Mouse (Mus musculus): ENCODE results near the gene Slc35f1.
"Not testable (repeated sequence)": the region's sequence is repeated elsewhere in the genome, so short reads cannot be mapped to it uniquely, and the experiment has no call there.

Gene Slc35f1

DNA sequence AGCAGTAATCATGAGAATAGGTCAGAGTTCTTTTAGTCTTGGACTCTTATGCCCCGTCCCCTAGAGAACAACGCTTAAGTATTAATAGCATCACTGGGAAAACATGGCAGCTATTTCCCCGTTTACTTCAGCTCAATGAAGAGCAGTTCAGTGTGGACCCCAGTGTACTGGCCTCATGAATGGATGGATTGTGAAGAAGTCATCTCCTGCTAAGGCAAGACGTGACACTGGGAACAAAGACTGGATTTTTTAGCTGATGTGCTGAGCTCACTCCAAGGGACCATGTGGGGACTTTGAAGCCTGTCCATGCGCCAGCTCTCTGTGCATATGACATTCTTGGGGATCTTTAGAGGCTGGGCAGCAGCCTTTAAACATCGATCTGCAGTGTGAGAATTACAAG lies 101.2 kb downstream of the Slc35f1 start:
- DNase-seq, result no peak

DNA sequence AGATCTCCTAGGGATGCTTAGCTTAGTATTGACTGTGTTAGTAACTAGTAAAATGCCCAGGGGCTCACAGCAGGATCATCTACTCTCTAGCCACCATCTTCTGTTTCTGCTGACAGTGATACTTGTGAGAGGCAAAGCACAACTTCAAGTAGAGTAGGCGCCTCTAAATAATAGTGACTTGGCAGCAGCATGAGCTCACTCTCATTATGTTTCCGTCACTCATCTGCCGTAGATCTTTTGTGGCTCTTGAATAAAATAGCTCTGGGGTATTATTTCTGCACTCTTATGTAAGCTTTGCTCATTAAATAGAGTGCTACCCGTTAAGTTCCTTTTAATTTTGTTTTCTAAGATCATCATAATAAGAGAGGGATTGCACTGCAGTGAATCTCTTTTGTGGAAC lies 107.1 kb downstream of the Slc35f1 start:
- no peak for DNase-seq

DNA sequence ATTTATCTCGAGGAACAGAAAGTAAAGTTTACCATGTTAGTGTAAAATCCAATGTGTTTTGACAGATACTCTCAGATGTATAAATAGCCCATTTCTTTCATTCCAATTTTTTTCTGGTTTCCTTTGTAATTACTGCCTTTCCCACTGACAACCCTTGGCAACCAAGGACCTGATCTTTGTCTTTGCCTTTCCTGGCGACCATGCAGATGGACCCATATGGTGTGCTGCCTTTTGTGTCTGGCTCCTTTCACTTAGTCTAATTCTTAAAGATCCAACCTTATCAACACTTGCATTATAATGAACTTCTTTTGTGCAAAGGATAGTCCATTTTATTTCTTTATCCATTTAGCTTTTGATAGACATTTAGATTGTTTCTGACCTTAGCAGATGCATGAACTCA lies 117.5 kb downstream of the Slc35f1 start:
- no peak for DNase-seq

DNA sequence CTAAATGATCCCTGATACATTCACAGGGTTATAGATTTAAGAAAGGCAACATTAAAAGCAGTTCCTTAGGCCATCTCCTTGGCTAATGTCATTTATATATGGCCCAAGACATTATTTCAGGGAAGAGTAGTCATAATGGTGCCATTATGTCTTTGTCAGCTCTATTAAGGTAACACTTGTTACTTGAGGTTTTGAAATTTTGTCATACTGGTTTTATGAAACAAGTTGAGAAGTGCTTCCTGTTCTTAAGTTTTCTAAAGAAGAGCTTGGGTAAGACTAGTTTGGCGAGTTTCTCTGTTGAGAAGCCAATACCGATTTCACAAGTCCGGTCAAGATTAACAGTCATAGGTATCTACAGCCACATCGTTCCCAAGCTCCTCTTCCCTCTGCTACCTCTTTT lies 122.5 kb downstream of the Slc35f1 start:
- no peak for DNase-seq

DNA sequence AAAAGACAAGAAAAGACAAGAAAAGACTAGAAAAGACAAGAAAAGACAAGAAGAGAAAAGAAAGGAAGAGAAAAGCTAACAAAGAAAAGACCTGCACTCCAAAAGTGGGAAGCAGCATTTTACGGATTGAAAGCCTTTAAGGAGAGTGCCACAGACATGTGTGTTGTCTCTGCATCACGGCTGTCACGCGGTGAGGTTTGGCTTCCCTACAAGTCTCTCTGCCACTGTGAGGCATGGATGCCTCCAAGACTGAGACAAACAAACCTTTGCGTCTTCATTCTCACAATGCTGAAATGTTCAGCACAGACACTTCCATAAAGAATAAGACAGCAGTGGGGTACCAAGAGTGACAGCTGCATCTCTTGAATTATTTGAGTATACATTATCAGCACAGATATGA lies 124.0 kb downstream of the Slc35f1 start:
- no peak for DNase-seq

DNA sequence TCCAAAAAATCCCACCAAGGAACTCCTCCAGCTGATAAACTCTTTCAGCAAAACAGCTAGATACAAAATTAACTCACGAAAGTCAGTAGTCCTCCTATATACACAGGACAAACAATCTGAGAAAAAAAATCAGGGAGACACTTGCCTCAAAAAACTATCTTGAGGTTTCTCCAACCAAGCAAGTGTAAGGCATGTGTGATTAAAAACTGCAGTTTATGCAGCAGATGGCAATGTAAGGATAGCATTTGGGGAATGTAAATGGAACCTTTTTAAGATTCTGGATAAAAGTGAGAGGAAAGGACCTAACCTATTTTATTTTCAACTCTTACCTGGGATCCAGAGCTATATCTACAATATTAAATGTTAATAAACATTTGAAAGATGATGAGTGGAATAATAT lies 129.3 kb downstream of the Slc35f1 start:
- no peak for DNase-seq

DNA sequence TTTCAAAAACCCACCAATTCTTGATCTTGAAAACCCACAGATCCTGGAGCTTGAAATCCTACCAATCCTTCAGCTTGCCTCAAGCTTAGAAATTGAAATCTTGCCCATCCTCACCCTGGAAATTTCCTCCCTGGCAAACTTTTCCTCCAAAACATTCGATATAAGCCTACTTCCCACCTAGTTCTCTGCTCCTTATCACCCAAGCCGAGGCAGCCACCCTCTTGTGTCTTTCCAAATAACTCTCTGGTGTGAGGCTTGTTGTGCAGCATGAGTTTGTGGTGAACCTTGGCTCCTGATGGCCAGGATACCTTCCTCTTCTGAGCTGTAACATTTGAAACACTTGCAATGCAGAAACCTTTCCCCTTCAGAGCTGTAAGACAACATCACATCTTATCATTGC lies 132.6 kb downstream of the Slc35f1 start:
- no peak for DNase-seq

DNA sequence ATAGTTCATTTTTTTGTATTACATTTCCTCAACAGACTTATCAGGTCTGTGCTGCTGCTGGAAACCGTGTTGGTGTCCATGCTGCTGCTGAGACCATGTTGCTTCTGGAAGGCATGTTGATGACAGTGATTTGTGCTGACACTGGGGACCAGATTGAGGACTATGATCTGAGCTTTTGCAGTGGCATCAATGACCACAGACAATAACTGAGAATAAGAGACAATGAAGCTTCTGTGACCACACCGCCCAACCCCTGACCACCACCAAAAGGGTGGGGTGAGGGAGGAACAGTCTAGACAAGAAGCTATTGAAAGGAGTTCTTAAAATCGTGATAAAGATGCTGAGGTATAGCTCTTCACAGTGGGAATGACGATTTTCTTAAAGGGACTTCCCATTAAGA lies 135.4 kb downstream of the Slc35f1 start:
- no peak for DNase-seq

DNA sequence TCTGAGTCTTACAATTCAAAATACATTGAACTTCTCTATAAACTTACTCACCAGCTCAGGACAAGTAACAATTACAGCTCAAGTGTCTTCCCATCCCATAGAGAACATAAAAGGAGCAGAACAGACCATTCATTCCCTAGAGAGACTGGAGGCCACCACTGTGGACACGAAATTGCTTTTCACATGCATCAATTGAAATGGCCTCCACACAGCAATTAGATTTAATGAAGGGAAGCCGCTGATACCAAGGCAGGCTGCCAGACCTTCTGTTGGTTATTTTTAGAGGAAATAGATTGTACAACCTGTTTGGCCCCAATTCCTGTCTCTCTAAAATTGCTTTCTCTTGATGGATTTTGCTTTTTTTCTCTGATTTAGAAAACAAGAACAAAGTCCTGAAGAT lies 150.5 kb downstream of the Slc35f1 start:
- no peak for DNase-seq

DNA sequence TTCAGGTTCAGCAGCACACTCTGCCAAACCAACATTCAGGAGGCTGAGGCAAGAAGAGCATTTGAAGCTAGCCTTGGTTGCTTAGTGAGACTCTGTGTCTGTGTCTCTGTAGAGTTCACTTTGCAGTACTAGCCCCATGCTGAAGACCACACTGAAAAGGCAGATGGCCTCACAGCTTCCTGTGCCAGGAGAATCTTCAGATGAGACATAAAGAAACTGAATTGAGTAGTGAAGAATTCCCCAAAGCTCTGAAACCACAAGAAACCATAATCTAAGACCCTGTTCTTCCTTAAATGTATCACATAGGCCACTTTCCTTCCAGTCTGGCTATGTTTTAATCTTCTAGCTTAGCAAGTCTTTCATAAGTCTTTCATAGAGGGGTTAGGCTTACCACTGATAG lies 161.7 kb downstream of the Slc35f1 start:
- DNase-seq, result no peak

DNA sequence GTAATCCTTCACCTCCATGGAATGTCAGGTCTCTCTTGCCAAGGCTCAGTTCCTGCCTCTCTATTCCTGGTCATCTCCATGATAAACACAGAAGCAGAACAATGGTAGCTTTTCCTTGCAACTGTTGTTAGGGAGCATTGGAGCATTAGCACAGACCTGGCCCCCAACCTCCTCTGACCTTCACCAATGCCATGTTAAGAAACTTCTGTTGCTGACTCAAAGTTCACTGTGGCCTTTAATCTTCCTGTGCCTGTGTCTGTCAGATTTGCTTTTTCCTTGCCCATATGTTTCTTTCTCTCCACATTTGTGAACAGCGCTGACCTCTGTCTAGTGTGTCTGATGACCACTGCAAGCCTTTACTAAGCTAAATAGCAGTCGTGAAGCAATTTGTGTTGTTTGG lies 170.5 kb downstream of the Slc35f1 start:
- no peak for DNase-seq

DNA sequence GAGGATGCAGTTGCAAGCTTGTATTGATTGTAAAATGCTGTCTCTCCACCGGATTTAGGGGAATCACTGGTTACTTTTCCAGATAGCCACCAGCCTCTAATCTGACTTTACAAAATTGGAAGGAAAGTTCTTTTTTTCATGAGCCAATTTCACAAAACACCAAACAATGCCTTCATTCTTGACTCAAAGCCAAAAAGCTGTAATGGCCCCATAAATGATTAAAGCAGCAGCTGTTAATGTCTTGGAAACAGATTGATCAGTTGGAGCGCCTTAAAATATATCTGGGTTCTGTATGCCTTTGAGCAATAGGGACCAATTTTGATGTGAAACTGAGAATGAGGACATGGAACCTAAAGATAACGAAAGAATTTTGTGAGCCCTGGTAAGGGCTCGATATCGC lies 174.6 kb downstream of the Slc35f1 start:
- no peak for DNase-seq

DNA sequence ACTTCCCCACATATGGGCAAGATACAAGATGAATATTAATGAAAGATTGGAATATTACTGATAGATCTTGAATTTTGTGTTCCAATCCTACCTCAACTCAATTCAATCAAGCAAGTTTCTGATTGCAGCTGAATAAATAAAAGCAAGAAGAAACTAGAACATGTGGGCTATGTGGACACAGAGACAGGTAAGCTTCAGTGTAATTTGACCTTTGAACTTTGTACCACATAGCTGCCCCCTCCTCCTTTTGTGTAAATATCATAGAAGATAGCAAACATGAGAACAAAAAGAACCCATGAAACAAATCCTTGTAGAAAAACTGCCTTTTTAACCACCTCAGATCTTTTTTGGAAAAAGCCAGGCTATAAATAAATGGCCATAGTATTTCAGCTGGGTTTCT lies 180.8 kb downstream of the Slc35f1 start:
- no peak for DNase-seq

DNA sequence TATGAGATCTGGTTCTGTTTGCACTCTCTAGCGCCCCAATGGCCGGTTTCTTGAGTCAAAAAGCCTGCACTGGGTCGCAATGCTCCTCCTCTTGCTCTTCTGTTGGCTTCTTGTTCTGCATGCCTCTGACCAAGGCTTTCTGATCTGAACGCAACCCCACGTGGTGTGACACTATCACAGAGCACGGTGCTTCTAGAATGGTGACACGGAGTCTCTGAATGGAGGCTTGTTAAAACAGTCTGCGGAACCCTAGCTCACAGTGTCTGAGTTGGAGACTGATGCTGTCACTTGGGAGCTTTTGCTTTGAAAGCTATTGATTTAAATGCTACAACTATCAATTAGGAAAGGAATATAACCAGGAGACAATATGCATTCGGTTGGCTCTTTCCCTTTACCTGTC lies 183.8 kb downstream of the Slc35f1 start:
- no peak for DNase-seq

DNA sequence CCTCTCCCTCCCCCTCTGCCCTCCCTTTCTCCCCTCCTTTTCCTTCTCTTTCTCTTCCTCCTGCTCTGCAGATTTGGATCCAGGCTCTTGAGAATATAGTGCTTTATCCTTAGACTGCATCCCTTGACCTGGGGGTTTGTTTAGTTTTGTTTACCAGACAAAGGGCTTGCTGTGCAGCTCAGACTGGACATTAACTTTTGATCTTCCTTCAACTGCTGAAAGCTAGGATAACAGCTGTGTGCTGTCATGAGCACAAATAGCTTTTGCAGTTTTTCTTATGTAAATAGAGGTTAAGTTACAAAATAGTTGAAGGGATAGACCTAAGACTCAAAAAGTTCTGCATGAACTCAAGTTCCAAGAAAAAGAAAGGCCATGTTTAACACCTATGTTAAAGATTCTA lies 184.4 kb downstream of the Slc35f1 start:
- DNase-seq, result peak; percentile 1

DNA sequence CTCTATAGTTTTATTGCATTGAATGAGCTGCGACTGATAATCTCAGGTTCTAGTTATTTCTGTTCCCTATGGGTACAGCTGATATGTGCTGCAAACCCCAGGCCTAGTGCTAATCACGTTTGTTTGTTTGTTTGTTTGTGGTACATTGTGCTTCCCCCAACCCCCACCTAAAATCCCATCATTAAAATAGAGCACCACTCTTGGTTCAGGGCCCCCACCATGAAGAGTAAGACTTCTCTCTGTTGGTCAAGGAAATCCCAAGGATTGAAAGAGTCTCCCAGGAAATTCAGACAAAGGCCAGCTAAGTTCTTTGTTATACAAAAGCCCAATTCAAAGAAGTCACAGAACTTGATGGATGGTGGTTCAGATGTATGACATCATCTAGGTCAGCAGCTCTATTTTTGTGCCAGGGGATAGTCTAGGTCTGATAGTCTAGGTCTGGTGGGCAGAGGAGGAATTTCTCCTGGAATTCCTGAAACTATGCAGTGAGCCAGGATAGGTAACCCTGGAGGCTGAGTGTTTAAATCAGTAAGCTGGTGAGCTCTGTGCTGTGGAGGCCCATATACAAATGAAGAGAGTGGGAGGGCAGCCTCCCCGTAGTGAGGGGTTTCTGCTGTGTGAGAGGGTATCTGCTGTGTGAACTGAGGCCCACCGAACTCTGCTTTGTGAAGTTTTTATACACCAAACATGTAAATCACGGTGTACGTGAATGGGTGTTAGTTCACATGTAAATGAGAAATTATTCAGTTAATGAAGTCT lies 187.1 kb downstream of the Slc35f1 start:
- DNase-seq, result no peak

DNA sequence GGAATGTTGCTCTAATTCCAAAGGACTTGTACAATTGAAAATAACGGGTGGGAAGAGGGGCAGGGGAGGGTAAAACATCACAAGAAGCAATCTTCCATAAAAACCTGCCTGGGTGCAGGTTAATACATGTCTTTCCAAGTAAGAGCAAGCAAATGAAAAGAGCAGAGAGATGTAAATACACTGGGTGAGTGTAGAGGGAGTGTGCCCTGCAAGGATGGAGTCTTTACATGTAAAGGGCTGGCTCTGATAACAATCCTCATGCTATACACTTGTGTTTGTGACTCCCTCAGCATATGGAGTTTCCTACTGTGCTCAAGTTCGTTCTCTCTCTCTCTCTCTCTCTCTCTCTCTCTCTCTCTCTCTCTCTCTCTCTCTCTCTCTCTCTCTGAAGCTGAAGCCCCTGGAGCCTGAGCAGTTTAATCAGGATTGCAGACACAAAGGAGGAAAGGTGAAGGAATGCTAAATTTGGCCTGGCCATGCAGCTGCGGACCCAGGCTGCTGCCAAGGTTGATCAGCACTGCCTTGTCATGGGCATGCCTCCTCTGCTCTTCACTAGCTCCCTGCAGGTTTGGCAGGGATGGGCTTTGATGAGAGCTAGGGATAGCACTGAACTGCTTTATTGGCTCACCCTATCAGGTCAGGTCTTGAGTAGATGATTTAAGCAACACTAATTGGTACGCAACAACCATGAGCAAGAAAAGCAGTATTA lies 187.9 kb downstream of the Slc35f1 start:
- DNase-seq, result no peak

DNA sequence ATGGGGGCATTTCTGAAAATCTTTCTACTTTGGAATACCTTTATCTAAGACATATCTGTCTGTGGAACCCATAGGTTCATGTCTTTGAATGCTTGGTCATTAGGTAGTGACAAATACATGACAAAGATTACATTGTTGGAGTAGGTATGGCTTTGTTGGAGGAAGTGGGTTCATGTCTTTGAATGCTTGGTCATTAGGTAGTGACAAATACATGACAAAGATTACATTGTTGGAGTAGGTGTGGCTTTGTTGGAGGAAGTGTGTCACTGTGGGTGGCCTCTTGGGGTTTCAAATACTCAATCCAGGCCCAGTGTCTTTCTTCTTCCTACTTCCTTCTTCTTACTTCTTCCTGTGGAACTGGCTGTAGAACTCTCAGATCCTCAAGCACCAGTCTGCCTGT lies 206.4 kb downstream of the Slc35f1 start:
- not testable (repeated sequence) for DNase-seq

DNA sequence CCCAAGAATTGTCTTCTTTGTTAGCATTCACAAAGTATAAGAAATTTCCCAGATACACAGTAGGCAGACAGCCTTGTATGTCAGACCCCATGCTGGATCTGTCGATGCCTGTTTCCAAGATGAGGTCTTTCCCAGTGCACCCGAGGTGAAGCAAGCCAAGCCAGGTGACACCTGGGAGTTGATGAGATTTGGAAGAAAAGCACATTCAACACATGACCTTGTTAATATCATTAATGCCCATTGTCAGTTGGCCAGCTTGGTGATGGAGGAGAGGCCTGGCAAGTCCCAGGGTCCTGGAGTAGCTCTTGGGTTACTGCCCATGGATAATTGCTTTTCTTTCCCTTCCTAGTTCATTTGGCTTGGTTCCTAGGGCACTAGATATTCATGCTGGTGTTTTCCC lies 214.6 kb downstream of the Slc35f1 start:
- DNase-seq, result no peak

DNA sequence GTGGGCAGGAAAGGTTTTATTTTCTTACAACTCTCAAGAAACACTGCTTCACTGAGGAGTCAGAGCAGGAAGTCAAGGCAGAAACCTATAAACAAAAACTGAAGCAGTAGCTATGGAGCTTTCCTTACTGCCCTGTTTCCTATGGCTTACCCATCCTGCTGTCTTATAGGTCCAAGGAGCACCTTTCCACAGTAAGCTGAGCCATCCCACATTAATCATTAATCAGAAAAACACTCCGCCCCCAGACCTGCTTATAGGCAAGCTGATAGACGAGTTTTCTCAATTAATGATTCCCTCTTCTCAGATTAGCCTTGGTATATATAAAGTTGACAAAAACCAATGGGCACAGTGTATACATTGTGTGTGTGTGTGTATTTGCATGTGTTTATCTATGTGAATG lies 221.4 kb downstream of the Slc35f1 start:
- DNase-seq, result no peak

DNA sequence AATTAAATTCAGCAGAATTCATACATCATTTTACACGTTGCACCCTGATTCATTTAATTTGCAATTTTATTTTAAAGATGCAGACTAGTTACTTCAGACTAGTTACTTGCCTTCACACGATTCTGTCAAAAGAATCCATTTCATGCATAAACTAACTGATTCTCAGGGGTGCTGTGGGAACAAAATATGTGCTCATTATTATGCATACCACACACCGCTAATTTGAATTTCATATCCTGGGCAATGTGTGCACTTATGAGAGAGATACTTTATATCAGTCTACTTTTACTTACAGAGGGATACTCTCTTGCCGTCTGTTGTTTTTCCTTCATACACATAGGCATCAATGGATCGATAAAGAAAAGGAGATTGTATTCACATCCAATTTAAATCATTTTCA lies 228.4 kb downstream of the Slc35f1 start:
- DNase-seq, result no peak

DNA sequence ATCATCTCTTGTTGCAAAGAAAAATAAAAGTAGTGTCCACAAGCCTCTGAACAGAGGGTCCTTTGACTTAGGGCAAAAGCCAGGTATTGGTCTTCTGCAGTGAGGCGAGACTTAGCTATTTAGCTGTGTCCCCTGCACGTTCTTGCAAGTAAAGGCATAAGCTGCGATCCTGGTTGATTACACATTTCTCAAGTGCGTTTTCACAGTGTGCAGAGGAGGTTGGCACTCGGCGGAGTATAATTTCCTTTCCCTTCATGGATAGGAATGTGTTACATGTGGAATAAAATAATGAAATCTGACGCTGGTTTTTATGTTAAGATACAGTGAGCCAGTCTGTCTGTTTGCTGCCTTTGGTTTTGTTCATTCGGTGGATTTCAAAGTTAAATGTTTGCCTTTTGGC lies 232.8 kb downstream of the Slc35f1 start:
- no peak for DNase-seq

DNA sequence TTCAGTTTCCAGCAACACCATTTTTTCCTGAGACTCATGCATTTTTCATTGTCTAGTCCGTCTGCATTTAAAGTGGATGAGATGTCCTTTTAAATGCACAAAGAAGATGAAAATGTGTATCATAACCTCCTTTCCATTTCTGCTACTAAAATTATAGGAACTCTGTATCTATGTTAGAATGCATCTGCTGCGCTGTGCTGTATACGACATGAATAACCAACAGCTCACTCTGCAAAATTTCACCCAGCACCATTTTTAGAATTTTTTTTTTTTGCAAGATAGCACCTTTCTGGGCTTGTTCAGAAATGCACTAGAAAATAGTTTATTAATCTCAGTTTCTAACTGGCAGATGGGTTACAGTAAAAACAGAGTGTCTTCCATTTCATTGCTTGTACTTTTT lies 236.0 kb downstream of the Slc35f1 start:
- no peak for DNase-seq

DNA sequence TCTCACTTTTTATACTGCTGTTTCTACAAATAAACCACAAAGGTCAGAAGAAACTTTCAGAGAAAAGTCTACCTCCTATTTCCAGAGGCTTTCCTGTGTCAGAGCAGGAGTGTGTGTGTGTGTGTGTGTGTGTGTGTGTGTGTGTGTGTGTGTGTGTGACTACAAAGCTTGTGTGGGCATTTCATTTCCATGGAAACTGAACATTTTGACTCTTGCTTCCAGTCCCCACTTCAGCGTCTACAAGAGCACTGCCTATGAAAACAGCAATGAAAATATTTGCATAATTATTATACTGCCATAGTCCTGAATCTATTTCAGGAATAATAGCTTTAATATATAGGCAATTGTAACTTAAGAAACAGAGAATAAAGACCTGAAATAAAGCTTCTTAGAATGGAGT lies 241.8 kb downstream of the Slc35f1 start:
- DNase-seq, result no peak

DNA sequence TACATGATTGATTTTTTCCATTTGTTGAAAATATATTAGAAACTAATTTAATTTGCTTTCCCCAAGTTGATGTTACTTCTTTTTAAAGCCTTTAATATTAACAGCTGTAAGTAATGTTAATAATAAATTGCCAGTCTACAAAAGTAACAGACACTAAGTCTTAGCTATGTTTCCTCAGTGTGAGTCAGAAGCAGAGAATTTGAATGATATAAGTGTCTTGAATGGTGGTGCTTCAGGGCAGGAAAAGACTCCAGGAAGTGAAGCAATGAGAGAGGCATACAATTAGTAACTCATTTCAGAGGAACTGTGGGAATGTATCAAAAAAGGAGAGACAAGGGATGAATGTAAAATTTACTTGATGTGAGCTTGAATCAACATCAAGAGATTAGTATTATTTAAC lies 244.3 kb downstream of the Slc35f1 start:
- DNase-seq, result no peak
